ENCODE assay signal across 7 mouse cellular contexts in genomic region chr11:20112741-20113480, GRCm38 (mm10). TPM values are rescaled to one million over a fixed set of nuclear protein-coding genes. Genes with fewer than 3 reads are reported as not detected.
A peak's percentile ranks its signal among the peaks of the same experiment; 100 is the strongest.
DNase-seq lines count a peak whose midpoint lies in the region; ATAC-seq lines count a peak whose summit lies in the region.

Gene Actr2, minus strand, starts transcription at chr11:20112913.

- peak within 1 kb of the TSS; percentile 84 for H3K4me3 ChIP-seq in embryonic facial prominence, embryonic 12.5 days
- H3K4me3 ChIP-seq in limb, embryonic 11.5 days (ENCODE audit: low read depth, low read length), result peak within 1 kb of the TSS; percentile 81
- H3K4me3 ChIP-seq in midbrain, embryonic 14.5 days (replicated peaks; ENCODE audit: low read depth, low read length), result peak within 1 kb of the TSS; percentile 83

- no peaks in the 10 kb centered on the region for H3K9me3 ChIP-seq in embryonic facial prominence, embryonic 12.5 days
- H3K9me3 ChIP-seq in limb, embryonic 11.5 days (ENCODE audit: control insufficient read depth, low read length), result no peaks in the 10 kb centered on the region
- H3K9me3 ChIP-seq in midbrain, embryonic 14.5 days (ENCODE audit: control insufficient read depth, low read length), result no peaks in the 10 kb centered on the region

- under 1% methylated on average over 56 of the region's 57 CpGs for WGBS in embryonic facial prominence, embryonic 12.5 days
- under 1% methylated on average over 44 of the region's 57 CpGs for WGBS in limb, embryonic 11.5 days
- under 1% methylated on average over 57 of the region's 57 CpGs for WGBS in midbrain, embryonic 14.5 days

- peak within 1 kb of the TSS; percentile 92 for H3K27ac ChIP-seq in embryonic facial prominence, embryonic 12.5 days
- peak within 1 kb of the TSS; percentile 86 for H3K27ac ChIP-seq in limb, embryonic 11.5 days (replicated peaks; ENCODE audit: low read depth, low read length)
- peak within 1 kb of the TSS; percentile 92 for H3K27ac ChIP-seq in midbrain, embryonic 14.5 days (replicated peaks; ENCODE audit: low read depth, low read length)

- peaks cover 12% of the 10 kb centered on the region for H3K4me1 ChIP-seq in embryonic facial prominence, embryonic 12.5 days
- peaks cover 3% of the 10 kb centered on the region; the same call in 1 of the 2 replicates for H3K4me1 ChIP-seq in limb, embryonic 11.5 days (ENCODE audit: control insufficient read depth, insufficient read depth, low read length)
- H3K4me1 ChIP-seq in midbrain, embryonic 14.5 days (ENCODE audit: control insufficient read depth, insufficient read depth, low read length), result peaks cover 10% of the 10 kb centered on the region

- peak; percentile 99 for ATAC-seq in embryonic facial prominence, embryonic 12.5 days (ENCODE audit: insufficient number of reproducible peaks, insufficient read depth, low FRiP score, low TSS enrichment)
- peak; percentile 99 for ATAC-seq in limb, embryonic 11.5 days (ENCODE audit: insufficient number of reproducible peaks, low FRiP score, low TSS enrichment, low read depth)
- peak; percentile 99 for ATAC-seq in midbrain, embryonic 14.5 days (ENCODE audit: low FRiP score, low TSS enrichment)

- no peaks in the 10 kb centered on the region for H3K27me3 ChIP-seq in embryonic facial prominence, embryonic 12.5 days
- no peaks in the 10 kb centered on the region for H3K27me3 ChIP-seq in limb, embryonic 11.5 days (ENCODE audit: control insufficient read depth, insufficient read depth, low read length)
- H3K27me3 ChIP-seq in midbrain, embryonic 14.5 days (ENCODE audit: control insufficient read depth, insufficient read depth, low read length), result no peaks in the 10 kb centered on the region

- DNase-seq in adrenal gland, postnatal 25 days, result peak; percentile 98
- peak; percentile 100 for DNase-seq in heart, adult 11 months
- peak; percentile 98 for DNase-seq in kidney, adult 18-20 months
- peak; percentile 98 for DNase-seq in limb, embryonic 11.5 days (ENCODE audit: low spot score)
- DNase-seq in midbrain, embryonic 14.5 days, result peak; percentile 97
- DNase-seq in spleen, adult 18-20 months, result peak; percentile 96 to 98

- H3K9ac ChIP-seq in embryonic facial prominence, embryonic 12.5 days, result peak within 1 kb of the TSS; percentile 83
- peak within 1 kb of the TSS; percentile 82 for H3K9ac ChIP-seq in limb, embryonic 11.5 days (ENCODE audit: low read length)
- peak within 1 kb of the TSS; percentile 95 for H3K9ac ChIP-seq in midbrain, embryonic 14.5 days (replicated peaks; ENCODE audit: low read length)

- H3K4me2 ChIP-seq in embryonic facial prominence, embryonic 12.5 days (replicated peaks), result peak within 1 kb of the TSS; percentile 66
- H3K4me2 ChIP-seq in limb, embryonic 11.5 days (ENCODE audit: low read depth, severe bottlenecking), result peak within 1 kb of the TSS; percentile 65
- H3K4me2 ChIP-seq in midbrain, embryonic 14.5 days (ENCODE audit: low read length), result peak within 1 kb of the TSS; percentile 83

- peaks cover 3% of the 10 kb centered on the region; the same call in 1 of the 2 replicates for H3K36me3 ChIP-seq in embryonic facial prominence, embryonic 12.5 days
- 0 out of 2 replicates have a peak, but pooled peaks cover 2% of the 10 kb centered on the region for H3K36me3 ChIP-seq in limb, embryonic 11.5 days (ENCODE audit: control insufficient read depth, insufficient read depth, low read length)
- H3K36me3 ChIP-seq in midbrain, embryonic 14.5 days (ENCODE audit: control insufficient read depth, insufficient read depth, low read length), result no peaks in the 10 kb centered on the region

RNA-seq across cellular contexts. Expression of gene Actr2, which starts in this region (rescaled TPM):
- 121 and 131 TPM in 2 replicates for total RNA-seq in adrenal gland, postnatal 25 days (2021)
- 111 and 117 TPM in 2 replicates for polyA plus RNA-seq in embryonic facial prominence, embryonic 12.5 days (2016; fragmentation: Nextera tagmentation; extraction: Ambion mirVana)
- polyA plus RNA-seq in limb, embryonic 11.5 days (2014; fragmentation: Nextera tagmentation; extraction: Ambion mirVana), result 58.1 and 60.7 TPM in 2 replicates
- 107 and 112 TPM in 2 replicates for polyA plus RNA-seq in midbrain, embryonic 14.5 days (2014; fragmentation: Nextera tagmentation; extraction: Ambion mirVana)

Comparison
In these comparisons a context has a peak if more than half of its experiments do, and no peak if none do; other contexts are left out.
1. Peak in every context shown above with its lines: DNase-seq, ATAC-seq, H3K4me3 ChIP-seq and H3K27ac ChIP-seq.